Mouse (Mus musculus) heart, embryonic 15.5 days (tissue): ENCODE measurements around the gene Ifna9. TPM values are rescaled to one million over a fixed set of nuclear protein-coding genes. Genes with fewer than 3 reads are reported as not detected.

Experiments
- polyA plus RNA-seq: library from polyadenylated mRNA; unstranded; fragments of >200 nt; fragmentation: Nextera tagmentation; extraction: Ambion mirVana; gene quantifications from 2 replicates; pipeline ENCODE4 v1.2.1, GENCODE M21; 2015

Gene Ifna9
- polyA plus RNA-seq, 1 experiment from 2014 or later, result not detected

Other genes starting within 250 kb of the Ifna9 start
- gene Hacd4, start 153.5 kb downstream of the Ifna9 start, polyA plus RNA-seq, result 7.9 and 9.4 TPM in 2 replicates
- gene Ifnb1, start 69.6 kb downstream of the Ifna9 start, polyA plus RNA-seq, result not detected in 2 replicates
- not detected in 2 replicates for gene Ifna15, start 34.1 kb downstream of the Ifna9 start, polyA plus RNA-seq
- gene Ifna14, start 20.6 kb downstream of the Ifna9 start, polyA plus RNA-seq, result not detected in 2 replicates
- gene Ifna12, start 11.0 kb upstream of the Ifna9 start, polyA plus RNA-seq, result not detected in 2 replicates
- gene C87499, start 42.0 kb upstream of the Ifna9 start, polyA plus RNA-seq, result not detected in 2 replicates
- not detected in 2 replicates for gene Ifna13, start 52.1 kb upstream of the Ifna9 start, polyA plus RNA-seq
- not detected in 2 replicates for gene Ifna16, start 84.5 kb upstream of the Ifna9 start, polyA plus RNA-seq
- gene Ifna2, start 91.5 kb upstream of the Ifna9 start, polyA plus RNA-seq, result not detected in 2 replicates
- gene Ifnab, start 99.0 kb upstream of the Ifna9 start, polyA plus RNA-seq, result not detected in 2 replicates
- gene Gm26566, start 129.4 kb upstream of the Ifna9 start, polyA plus RNA-seq, result 0.82 and 0.93 TPM in 2 replicates
- 77.5 and 78.4 TPM in 2 replicates for gene Klhl9, start 130.1 kb upstream of the Ifna9 start, polyA plus RNA-seq
- gene Gm13271, start 162.5 kb upstream of the Ifna9 start, polyA plus RNA-seq, result not detected in 2 replicates
- gene Gm13283, start 167.7 kb upstream of the Ifna9 start, polyA plus RNA-seq, result 0.11 and 0.23 TPM in 2 replicates
- 0.48 TPM in 1 of 2 replicates, not detected in the other for gene Gm13290, start 181.4 kb upstream of the Ifna9 start, polyA plus RNA-seq
- gene Gm13289, start 184.5 kb upstream of the Ifna9 start, polyA plus RNA-seq, result not detected in 2 replicates
- 0.28 TPM in 1 of 2 replicates, not detected in the other for gene Gm13272, start 187.5 kb upstream of the Ifna9 start, polyA plus RNA-seq
- gene Ifnz, start 189.7 kb upstream of the Ifna9 start, polyA plus RNA-seq, result 0.53 TPM in 1 of 2 replicates, not detected in the other
- gene Gm13276, start 193.3 kb upstream of the Ifna9 start, polyA plus RNA-seq, result not detected in 2 replicates
- gene Gm13277, start 196.2 kb upstream of the Ifna9 start, polyA plus RNA-seq, result not detected in 2 replicates
- not detected in 2 replicates for gene Gm13278, start 199.2 kb upstream of the Ifna9 start, polyA plus RNA-seq
- not detected in 2 replicates for gene Gm13275, start 202.1 kb upstream of the Ifna9 start, polyA plus RNA-seq
- gene Gm13279, start 205.0 kb upstream of the Ifna9 start, polyA plus RNA-seq, result not detected in 2 replicates
- 0.79 and 0.82 TPM in 2 replicates for gene Gm13285, start 207.3 kb upstream of the Ifna9 start, polyA plus RNA-seq
- not detected in 2 replicates for gene Gm13287, start 210.9 kb upstream of the Ifna9 start, polyA plus RNA-seq
- 0.08 TPM in 1 of 2 replicates, not detected in the other for gene Gm13288, start 213.1 kb upstream of the Ifna9 start, polyA plus RNA-seq
- gene Ifna7, start 223.8 kb upstream of the Ifna9 start, polyA plus RNA-seq, result not detected in 2 replicates
- gene Ifna11, start 227.6 kb upstream of the Ifna9 start, polyA plus RNA-seq, result not detected in 2 replicates
- not detected in 2 replicates for gene Ifna6, start 235.0 kb upstream of the Ifna9 start, polyA plus RNA-seq
- not detected in 2 replicates for gene Ifna5, start 243.1 kb upstream of the Ifna9 start, polyA plus RNA-seq
- gene Ifna4, start 249.5 kb upstream of the Ifna9 start, polyA plus RNA-seq, result not detected in 2 replicates